Mouse (Mus musculus): ENCODE results near the gene AC109138.7. TPM values are rescaled to one million over a fixed set of nuclear protein-coding genes. Genes with fewer than 3 reads are reported as not detected.
A peak's percentile ranks its signal among the peaks of the same experiment; 100 is the strongest.

Gene AC109138.7
- total RNA-seq (2012; rRNA removed): not detected in 2 replicates
- not detected in 2 replicates for total RNA-seq (2014; rRNA removed)
- not detected in 2 replicates for polyA plus RNA-seq (2012; ENCODE audit: insufficient read length, low read depth)

DNA sequence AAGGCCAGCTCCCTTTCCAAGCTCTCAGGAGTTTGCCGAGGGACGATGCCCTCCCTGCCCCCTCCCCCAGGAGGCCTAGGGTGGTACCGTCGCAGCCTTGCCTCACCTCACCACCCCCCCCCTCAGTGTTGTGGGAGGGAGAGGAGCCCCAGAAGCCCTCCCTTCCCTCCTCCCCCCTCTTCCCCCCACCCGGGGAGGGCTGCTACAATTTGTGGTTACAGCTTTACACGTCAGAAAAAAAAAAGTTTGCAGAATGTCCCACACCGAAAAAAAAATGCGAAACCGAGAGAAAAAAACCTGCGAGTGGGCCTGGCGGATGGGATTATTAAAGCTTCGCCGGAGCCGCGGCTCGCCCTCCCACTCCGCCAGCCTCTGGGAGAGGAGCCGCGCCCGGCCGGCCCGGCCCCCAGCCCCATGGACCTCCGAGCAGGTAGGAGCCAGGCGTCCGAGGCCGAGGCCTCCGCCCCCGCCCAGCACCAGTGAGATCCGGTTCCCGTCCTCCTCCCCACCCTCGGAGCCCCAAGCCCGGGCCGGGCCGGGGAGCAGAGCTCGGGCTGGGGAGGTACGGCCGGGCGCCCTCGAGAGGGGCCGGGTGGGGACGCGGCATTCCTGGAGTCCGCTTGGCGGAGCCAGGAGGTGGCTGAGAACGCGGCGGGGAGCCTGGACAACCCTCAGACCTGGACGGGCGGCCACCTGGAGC, at the start of gene AC109138.7, which contains the start of gene Clcf1:
Gene AC109138.7, plus strand, starts transcription at position 287 of the 700 bp plus-strand sequence.
Gene Clcf1, plus strand, starts transcription at position 168 of the 700 bp plus-strand sequence.
- Histone ChIP-seq H3K9ac (ENCODE audit: insufficient read depth, low read depth) (peak within 1 kb of the TSS; percentile 93), H3K4me2 (ENCODE audit: insufficient read depth, low read depth, poor library complexity, severe bottlenecking) (peak within 1 kb of the TSS; percentile 84), H3K27me3 (replicated peaks) (peaks cover 63% of the 10 kb centered on the region), H3K4me1 (ENCODE audit: control insufficient read depth in 1 of 2, insufficient read depth in 2 of 2) (peaks cover 9 to 28% of the 10 kb centered on the region in 2 experiments; a peak in 3 of 4 replicates), H3K36me3 (replicated peaks in 1 of 2; ENCODE audit: control insufficient read depth in 1 of 2, insufficient read depth in 1 of 2, low read length in 1 of 2) (no peaks in the 10 kb centered on the region), H3K4me3 (replicated peaks in 1 of 3; ENCODE audit: low read depth in 2 of 3, low read length in 2 of 3, poor library complexity in 1 of 3) (peak within 1 kb of the TSS; percentile 16 to 74 (median 33)), H3K27ac (ENCODE audit: insufficient read depth, low read depth) (no peak within 1 kb of the TSS), H3K9me3 (replicated peaks; ENCODE audit: low read length) (no peaks in the 10 kb centered on the region), H3K79me2 (replicated peaks; ENCODE audit: control insufficient read depth, extremely low read depth, insufficient read depth, poor library complexity, severe bottlenecking) (no peaks in the 10 kb centered on the region)
- no peak for DNase-seq (ENCODE audit: extremely low read depth)
- dilution Hi-C loops (cut with MboI; ENCODE audit: extremely low pct_ligation_motif_present, extremely low pct_unique_long_range_greater_than_20kb, low sequenced_read_pairs): no loop called here
- in situ Hi-C loops (cut with MboI; ENCODE audit: low pct_ligation_motif_present, low pct_unique_long_range_greater_than_20kb, low sequenced_read_pairs): no loop called here
- TF ChIP-seq ZNF384 (IDR thresholded peaks at IDR 0.05; ENCODE audit: low read depth, low read length) (peak; percentile 84), RCOR1 (conservative IDR thresholded peaks at IDR 0.05; ENCODE audit: low read depth, low read length) (no peak), UBTF (IDR thresholded peaks at IDR 0.05; ENCODE audit: low read depth, low read length) (peak; percentile 91; the same call in 1 of the 2 replicates), MAZ (IDR thresholded peaks at IDR 0.05; ENCODE audit: low read depth, low read length) (peak; percentile 91)

DNA sequence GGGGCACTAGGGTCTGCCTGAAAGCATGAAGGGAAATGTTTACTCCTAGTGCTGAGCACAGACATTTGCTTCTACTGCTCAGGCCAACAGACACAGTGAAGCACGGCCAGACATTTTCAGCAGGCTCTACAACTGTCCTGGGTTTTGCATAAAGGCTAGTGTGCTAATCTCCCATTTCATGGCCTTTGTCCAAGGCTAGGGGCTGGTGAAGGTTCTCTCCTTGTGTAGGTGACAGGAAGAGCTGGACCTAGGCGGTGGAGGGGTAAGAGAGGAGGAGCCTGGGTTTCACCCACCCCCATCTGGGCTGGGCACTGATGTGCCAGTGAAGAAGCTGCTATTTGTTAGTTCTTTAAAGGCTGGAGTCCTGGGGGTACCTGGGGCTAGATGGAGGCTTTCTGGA, 49.4 kb upstream of the AC109138.7 start:
- Histone ChIP-seq H3K9me3 (replicated peaks; ENCODE audit: low read length) (peaks cover 2% of the 10 kb centered on the region), H3K27ac (ENCODE audit: insufficient read depth, low read depth) (no peak overlapping the region), H3K4me2 (ENCODE audit: insufficient read depth, low read depth, poor library complexity, severe bottlenecking) (no peak overlapping the region), H3K9ac (ENCODE audit: insufficient read depth, low read depth) (no peak overlapping the region), H3K79me2 (replicated peaks; ENCODE audit: control insufficient read depth, extremely low read depth, insufficient read depth, poor library complexity, severe bottlenecking) (peaks cover 10% of the 10 kb centered on the region), H3K4me1 (ENCODE audit: control insufficient read depth in 1 of 2, insufficient read depth in 2 of 2) (peaks cover 11 to 37% of the 10 kb centered on the region in 2 experiments), H3K27me3 (replicated peaks) (no peaks in the 10 kb centered on the region), H3K4me3 (replicated peaks in 1 of 3; ENCODE audit: low read depth in 2 of 3, low read length in 2 of 3, poor library complexity in 1 of 3) (no peak overlapping the region), H3K36me3 (replicated peaks in 1 of 2; ENCODE audit: control insufficient read depth in 1 of 2, insufficient read depth in 1 of 2, low read length in 1 of 2) (peaks cover 15 to 39% of the 10 kb centered on the region in 2 experiments)
- in situ Hi-C loops (cut with MboI; ENCODE audit: low pct_ligation_motif_present, low pct_unique_long_range_greater_than_20kb, low sequenced_read_pairs): no loop called here
- DNase-seq (ENCODE audit: extremely low read depth): no peak
- TF ChIP-seq EP300 (IDR thresholded peaks at IDR 0.05; ENCODE audit: low read length): no peak
- no peak for TF ChIP-seq RCOR1 (conservative IDR thresholded peaks at IDR 0.05; ENCODE audit: low read depth, low read length)
- no peak for TF ChIP-seq ELF1 (IDR thresholded peaks at IDR 0.05; ENCODE audit: low read depth, low read length)
- TF ChIP-seq MYC (IDR thresholded peaks at IDR 0.05; ENCODE audit: low read depth, low read length): no peak
- no peak for TF ChIP-seq ZC3H11A (IDR thresholded peaks at IDR 0.05; ENCODE audit: low read depth, low read length)
- no peak for TF ChIP-seq TBP (conservative IDR thresholded peaks at IDR 0.05; ENCODE audit: low read depth, low read length)
- no peak for TF ChIP-seq MAZ (IDR thresholded peaks at IDR 0.05; ENCODE audit: low read depth, low read length)
- no peak for TF ChIP-seq ZMIZ1 (IDR thresholded peaks at IDR 0.05; ENCODE audit: low read depth, low read length)
- no peak for TF ChIP-seq POLR2AphosphoS2 (IDR thresholded peaks at IDR 0.05; ENCODE audit: low read depth, low read length)
- TF ChIP-seq GABPA (IDR thresholded peaks at IDR 0.05; ENCODE audit: insufficient replicate concordance, low read depth, low read length): no peak
- TF ChIP-seq JUND (conservative IDR thresholded peaks at IDR 0.05; ENCODE audit: low read depth, low read length): no peak
- TF ChIP-seq NRF1 (IDR thresholded peaks at IDR 0.05; ENCODE audit: low read depth, low read length): no peak
- dilution Hi-C loops (cut with MboI; ENCODE audit: extremely low pct_ligation_motif_present, extremely low pct_unique_long_range_greater_than_20kb, low sequenced_read_pairs): no loop called here
